Mouse (Mus musculus): Measurements from ENCODE around the gene Gm49405.

DNA sequence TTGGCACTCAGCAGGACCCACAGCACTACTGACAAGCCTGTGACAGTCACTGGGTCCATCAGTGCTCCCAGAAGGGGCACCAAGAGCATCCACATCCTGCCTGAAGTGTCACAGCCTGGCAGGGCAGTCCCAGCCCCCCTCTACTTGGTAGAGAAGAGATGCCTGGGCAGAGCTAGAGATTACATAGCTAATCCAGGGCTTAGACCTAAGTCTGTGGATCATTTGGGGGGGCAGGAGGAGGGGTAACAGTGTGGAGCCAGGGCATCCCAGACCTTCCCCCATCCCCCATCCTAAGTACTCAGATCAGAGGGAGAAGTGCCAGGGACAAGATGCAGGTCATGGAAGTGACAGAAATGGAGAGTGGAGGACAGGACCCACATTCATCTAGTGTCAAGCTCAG lies 14.4 kb downstream of the Gm49405 start:
- no peak for TF ChIP-seq CTCF (IDR thresholded peaks at IDR 0.05)
- TF ChIP-seq EP300 (IDR thresholded peaks at IDR 0.05): no peak
